Mouse (Mus musculus) heart, postnatal 36 days (tissue): Measurements from ENCODE around the gene Mrps27. TPM values are rescaled to one million over a fixed set of nuclear protein-coding genes. Genes with fewer than 3 reads are reported as not detected.
A peak's percentile ranks its signal among the peaks of the same experiment; 100 is the strongest.

ENCODE experiments used
- DNase-seq, 2 experiments: peaks; one replicate each; pipeline ENCODE4 v3.0.0; 2021 to 2022
- intact Hi-C: fragments of 180-260 bp; cut with DNase I; formaldehyde crosslinking; loops from one replicate; pipeline ENCODE4 v1.15.1; 2025
- total RNA-seq, 2 experiments: library from RNA; stranded (reverse); gene quantifications; 2 replicates each; pipeline ENCODE4 v1.2.3; 2021

The Mrps27 gene
- total RNA-seq, 2 experiments from 2014 or later = 48.2 to 48.8 TPM

DNA sequence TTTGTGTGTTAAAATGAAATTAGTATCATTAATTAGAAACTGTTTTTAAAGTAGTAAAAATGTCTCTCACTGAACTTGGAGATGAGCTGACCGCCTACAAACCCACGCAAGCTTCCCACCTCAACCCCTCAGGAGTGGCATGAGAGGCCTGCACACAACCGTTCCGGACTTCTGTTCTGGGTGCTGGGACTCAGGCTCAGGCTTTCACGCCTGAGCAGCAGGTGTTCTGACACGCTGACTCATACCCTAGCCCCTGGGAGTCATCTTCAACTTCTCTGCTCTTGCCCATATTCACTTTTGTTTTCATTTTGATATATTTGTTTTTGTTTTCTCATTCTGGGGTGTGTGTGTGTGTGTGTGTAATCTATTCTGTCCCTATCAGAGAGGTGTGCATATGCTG is 5.4 kb downstream of the Mrps27 start:
- DNase-seq = no peak
- intact Hi-C loops = loop anchor here (5.0 to 10.0 kb wide), 3 partner anchors 667 to 1305 kb away; partner anchors contain the start of genes Ak6, Bdp1, Mccc2 and Rad17

DNA sequence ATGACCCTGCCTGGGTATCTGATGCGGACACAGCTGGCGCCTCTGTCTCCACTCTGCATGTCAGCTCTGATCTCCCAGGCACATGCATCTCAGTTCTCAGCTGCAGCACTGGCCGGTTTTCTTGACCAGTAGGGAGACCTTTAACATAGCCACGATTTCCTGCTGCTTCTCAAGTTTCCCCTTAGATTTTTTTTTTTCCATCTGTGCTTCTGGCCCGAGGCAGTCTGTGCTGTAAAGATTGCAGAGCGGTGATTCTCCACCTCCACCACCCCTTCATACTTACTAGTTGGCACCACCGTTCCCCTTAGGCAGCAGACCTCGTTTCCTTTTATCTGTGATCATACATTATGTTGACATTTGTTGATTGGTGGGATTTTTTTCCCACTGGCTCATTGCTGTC is 6.6 kb downstream of the Mrps27 start:
- intact Hi-C loops = loop anchor here (5.0 to 10.0 kb wide), 3 partner anchors 666 to 1304 kb away; partner anchors contain the start of genes Ak6, Bdp1, Mccc2 and Rad17

DNA sequence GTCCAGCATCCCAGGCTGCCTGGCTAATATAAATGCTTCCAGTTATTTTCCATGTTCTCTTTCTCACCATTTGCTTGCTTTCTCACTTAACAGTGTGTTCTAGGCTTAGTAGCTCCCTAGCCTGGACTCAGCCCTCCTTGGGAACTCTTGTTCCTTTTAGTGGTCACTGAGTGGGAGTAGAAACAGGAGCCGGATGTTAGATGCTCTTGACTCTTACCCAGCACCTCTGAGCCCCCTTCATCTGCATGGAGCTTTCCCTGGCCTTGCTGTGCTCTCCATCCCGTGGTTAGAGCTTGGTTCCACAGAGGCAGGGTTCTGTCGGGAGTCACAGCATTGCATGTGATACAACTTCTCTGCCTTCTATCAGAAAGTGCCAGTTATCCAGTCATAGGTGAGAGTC is 7.0 kb downstream of the Mrps27 start:
- no peak for DNase-seq
- intact Hi-C loops = loop anchor here (5.0 to 10.0 kb wide), 3 partner anchors 666 to 1303 kb away; partner anchors contain the start of genes Ak6, Bdp1, Mccc2 and Rad17

More for the DNA sequence above, 6.6 kb downstream of the Mrps27 start:
- no peak for DNase-seq

DNA sequence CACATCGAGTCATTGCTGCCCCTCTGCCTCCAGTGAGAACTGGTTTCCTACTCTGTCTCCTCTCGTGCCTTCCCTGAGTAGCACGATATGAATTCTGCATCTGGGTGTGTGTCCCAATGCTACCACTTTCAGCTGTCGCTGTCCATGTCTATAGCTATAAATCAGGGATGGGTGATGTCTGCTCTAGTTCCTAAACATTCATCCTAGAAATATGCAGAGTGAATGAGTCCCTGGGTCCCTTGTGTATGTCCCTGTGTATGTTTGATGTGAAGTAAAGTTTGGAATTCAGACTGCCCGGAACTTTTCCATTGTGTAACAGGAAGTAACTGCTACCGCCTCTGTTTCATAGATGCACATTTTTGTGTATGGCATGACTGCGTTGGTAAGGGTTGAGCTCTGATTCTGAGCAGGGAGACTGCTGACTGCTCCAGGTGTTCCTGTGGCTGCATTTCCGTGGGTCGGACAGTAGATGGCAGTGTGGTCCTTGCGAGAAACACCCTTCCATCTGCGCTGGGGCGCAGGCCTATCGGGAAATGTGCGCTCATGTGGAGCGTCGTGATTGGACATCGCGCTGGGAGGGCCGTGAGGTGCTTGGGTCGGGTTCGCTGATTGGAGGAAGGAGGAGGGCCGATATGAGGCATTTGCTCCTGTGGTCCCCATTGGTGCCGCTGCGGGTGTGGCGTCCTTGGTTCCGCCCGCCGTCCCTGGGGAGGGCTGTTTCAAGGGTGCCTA is 8.3 kb downstream of the Mrps27 start:
- peak; percentile 87 to 90 for DNase-seq
- intact Hi-C loops = loop anchor here (2.0 to 10.0 kb wide), 4 partner anchors 484 to 1302 kb away; partner anchors contain the start of genes Ak6, Bdp1, Mccc2 and Rad17

DNA sequence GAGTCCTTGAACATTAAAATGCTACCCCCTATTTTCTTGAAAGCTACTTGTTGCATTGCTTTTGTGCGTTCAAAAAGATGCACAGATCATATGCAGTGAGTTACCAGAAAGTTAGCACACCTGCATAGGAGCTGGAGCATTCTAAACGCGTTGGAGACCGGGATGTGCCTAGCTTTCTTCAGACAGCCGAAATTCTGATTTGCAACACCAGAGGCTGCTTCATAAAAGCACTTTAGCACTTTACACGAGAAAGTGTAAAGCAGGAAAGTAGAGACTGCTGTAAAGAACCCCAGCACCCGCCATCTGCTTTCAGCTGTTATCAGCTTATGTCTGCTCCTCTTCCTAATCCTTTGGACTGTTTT is 8.9 kb downstream of the Mrps27 start:
- intact Hi-C loops = loop anchor here (2.0 to 10.0 kb wide), 4 partner anchors 483 to 1301 kb away; partner anchors contain the start of genes Ak6, Bdp1, Mccc2 and Rad17
- no peak for DNase-seq

DNA sequence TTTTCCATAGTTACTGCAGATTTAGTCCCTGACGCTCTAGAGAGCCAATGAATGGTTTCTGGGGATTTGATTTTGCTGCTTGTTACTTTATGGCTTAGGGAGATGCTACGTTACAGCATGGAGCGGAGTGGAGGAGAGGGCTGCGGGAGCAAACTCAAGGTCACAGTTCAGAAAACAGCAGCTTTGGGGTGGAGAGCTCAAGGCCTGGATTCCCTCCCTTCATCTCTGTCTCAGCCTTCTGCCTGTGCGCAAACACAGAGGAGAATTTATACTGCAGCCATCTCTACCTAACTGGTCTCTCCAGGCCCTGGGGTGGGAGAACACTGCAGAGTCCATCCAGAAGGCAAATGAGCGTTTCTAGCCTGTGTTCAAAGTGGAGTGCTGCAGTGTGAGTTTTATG is 10.5 kb downstream of the Mrps27 start:
- intact Hi-C loops = loop anchor here (10.0 kb wide), 2 partner anchors 750 to 1300 kb away; partner anchors contain the start of genes Ak6, Bdp1, Rad17 and Serf1
- DNase-seq = no peak

DNA sequence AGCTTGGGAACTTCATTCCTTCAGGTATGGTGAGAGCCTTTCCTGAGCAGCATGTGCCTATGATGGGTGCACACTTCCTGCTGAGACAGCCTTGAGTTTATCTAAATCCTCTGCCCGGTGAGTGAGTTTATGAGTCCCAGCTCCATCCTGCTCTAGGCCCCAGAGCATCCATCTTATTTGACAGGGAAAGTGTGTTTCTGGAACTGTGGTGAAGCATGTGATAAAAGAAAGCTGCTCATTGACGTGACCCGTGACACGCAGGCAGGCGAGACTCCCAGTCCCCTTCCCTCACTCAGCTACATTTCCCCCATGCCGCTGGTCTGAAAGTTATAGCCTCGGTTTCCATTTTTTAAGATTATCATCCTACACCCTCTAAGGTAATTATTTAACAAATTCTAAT is 11.3 kb downstream of the Mrps27 start:
- intact Hi-C loops = loop anchor here (10.0 kb wide), 2 partner anchors 749 to 1299 kb away; partner anchors contain the start of genes Ak6, Bdp1, Rad17 and Serf1

GRCm38 (mm10) chr13:99356428-99357265 is 12.1 kb downstream of the Mrps27 start:
- intact Hi-C loops = loop anchor here (10.0 kb wide), 2 partner anchors 748 to 1298 kb away; partner anchors contain the start of genes Ak6, Bdp1, Rad17 and Serf1

More for the DNA sequence above, 11.3 kb downstream of the Mrps27 start:
- no peak for DNase-seq

GRCm38 (mm10) chr13:99358921-99359320 is 14.3 kb downstream of the Mrps27 start:
- DNase-seq = no peak
- intact Hi-C loops = loop anchor here (10.0 kb wide), 2 partner anchors 746 to 1296 kb away; partner anchors contain the start of genes Ak6, Bdp1, Rad17 and Serf1

More at GRCm38 (mm10) chr13:99356428-99357265, 12.1 kb downstream of the Mrps27 start:
- DNase-seq = no peak

DNA sequence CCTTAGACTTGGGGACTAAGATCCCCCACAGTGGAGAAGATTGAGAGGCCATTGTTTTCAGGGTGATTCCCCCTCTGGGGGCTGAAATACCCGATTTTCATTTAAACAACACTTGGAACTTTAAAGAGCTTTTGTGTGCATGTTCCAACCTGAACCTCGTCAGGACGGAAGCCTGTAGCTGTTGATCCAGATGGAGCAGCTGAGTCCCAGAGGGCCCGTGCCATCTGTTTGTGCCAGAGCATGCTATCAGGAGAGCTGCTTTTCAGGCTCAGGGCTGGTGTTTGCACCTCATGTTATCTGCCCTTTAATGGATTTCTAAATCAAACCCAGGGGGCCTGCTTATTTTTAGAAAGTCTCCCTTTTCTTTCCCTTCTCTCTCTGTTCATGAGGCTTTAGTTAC is 19.3 kb downstream of the Mrps27 start:
- DNase-seq = no peak
- intact Hi-C loops = no loop called here

DNA sequence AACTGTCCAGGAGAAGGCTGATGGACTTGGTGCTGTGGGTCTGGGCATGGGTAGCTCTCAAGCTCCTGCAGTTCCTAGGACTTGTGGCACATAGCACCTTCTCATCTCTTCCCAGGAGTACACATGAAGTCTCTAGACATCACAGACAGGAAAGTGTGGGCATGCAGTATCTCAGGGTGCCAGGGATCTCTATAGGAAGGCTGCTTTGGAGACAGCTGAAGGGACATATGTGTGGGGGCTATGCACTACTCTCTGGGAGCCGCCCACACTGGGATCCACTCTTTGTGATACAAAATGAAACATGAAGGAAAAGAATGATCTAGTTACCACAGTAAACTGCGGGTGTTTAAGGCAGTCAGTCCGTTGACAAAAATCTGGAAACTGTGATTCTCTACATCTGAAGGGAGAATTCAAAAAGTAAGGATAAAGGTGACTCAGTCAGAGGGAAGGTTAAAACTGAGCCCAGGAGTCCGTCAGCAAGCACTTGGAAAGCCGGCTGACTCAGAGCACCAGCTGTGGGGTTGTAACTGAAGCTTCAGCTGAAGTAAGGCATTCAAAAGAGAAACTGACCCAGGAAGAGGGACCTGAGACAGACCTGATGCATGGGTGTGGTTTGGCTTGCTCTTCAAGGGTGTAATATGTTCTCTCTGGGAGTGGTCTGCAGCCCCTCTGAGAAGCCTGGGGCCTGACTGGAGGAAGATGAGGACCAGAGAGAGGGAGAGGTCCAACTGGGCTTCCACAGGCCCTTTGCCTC is 22.0 kb downstream of the Mrps27 start:
- DNase-seq = no peak
- intact Hi-C loops = no loop called here

DNA sequence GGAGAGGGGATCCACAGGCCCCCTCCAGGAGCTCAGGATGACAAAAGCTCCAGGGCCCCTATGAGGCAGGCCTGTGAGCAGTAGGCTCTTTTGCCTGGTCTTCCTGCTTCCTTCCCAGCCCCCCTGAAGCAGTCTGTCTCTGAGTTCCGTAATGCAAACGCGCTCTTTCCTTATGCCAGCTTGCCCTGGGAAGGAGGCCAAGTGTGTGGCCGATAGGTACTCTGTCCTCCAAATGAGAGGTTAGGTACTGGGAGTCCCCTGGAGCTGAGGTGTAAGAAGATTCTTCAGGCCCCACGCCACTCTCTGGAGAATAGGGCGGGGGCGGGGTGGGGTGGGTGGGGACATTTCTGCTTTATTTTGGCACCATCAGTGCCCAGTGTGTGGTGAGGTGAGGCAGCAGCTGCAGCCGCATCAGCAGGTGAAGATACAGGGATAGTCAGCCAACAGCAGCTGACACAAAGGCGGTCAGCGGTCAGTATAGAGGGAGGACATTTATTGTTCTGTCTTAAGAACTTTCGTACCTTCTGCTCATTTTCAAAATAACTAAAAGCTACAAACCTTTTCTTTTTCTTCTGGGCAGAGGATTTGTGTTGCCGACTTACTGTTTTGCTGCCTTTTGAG is 23.1 kb downstream of the Mrps27 start:
- intact Hi-C loops = no loop called here
- DNase-seq = no peak

GRCm38 (mm10) chr13:99369103-99369502 is 24.5 kb downstream of the Mrps27 start:
- intact Hi-C loops = no loop called here
- no peak for DNase-seq

- no peak for DNase-seq
- intact Hi-C loops = loop anchor here (10.0 kb wide), 1 partner anchor 114 kb away; no protein-coding TSS in a partner anchor
These were observed 26.7 kb downstream of the Mrps27 start for GRCm38 (mm10) chr13:99371285-99371684.

DNA sequence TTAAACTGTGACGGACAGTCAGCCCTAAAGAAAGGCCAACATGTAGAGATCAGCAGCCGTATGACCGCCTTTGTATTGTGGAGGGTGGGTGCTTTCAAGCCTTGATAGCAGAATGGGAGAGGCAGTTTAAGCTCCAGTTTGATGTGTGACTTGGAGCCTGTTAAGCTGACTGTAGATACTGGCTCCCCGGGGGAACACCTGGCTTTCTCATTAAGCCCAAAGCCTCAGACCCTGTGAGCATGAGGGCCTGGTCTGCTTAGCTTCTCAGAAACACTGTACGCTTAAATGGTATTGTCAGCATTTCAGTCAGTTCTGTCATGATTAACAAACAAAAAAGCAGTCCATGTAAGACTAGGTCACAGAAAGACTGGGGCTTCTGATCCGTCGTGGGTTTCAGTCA is 29.1 kb downstream of the Mrps27 start:
- no peak for DNase-seq
- intact Hi-C loops = loop anchor here (2.0 to 10.0 kb wide), 3 partner anchors 47 to 465 kb away; no protein-coding TSS in a partner anchor

DNA sequence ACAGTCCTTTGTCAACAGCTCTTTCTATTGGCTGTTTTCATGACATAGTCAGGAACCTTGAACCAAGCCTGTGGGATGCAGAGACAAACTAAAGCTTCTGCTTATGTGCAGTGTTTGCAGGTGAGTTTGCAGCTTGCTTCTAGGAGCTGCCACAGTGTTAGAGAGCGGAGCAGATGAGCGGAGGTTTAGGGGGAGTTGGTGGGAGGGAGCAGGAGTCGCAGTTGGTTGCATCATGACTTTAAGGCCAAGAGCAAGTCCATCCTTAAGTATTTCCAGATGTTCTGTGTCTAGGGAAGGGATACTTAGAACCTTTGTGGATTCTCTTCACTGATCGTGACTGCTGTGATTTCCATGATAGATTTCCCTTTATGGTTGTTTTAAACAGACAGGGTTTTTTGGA is 29.6 kb downstream of the Mrps27 start:
- DNase-seq = no peak
- intact Hi-C loops = loop anchor here (2.0 to 10.0 kb wide), 3 partner anchors 47 to 465 kb away; no protein-coding TSS in a partner anchor

DNA sequence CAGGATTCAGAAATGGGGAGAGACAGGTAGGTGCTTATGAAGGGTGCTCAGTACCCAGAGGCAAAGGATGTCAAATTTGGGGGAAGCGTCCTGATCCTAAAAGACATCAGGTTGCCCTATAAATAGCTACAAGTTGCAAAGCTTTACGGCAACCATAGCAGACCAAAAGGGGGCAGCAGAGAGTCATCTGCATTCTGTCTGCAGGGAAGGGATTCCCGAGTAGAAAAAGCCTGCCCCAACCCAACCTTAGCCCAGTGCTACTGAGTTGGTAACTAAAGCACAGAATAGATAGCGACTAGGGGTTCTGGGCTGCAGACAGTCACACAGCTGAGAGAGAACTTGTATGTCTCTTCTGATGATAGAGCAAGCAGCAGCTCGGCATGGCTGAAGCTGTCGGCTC is 31.0 kb downstream of the Mrps27 start:
- DNase-seq = peak; percentile 82 to 86
- intact Hi-C loops = loop anchor here (1.0 to 10.0 kb wide), 6 partner anchors 37 to 463 kb away; no protein-coding TSS in a partner anchor

DNA sequence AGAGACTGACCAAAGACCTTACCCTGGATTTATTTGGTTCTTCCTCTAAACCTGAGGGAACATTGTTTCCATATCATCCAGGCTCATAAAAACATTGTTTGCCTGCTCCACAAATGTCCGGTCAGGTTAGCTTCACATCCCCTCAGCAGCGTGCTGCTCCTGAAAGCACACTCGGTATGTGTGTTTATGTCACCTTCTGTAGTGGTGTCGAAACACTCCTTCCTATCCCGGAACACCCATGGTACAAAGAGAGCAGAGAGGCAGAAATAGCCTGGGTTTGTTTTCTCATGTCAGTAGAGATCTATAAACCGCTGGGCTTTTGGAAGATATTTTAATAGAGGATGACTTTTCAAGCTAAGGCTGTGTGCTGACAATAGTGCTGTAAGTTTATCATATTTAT is 32.5 kb downstream of the Mrps27 start:
- intact Hi-C loops = loop anchor here (5.0 to 10.0 kb wide), 3 partner anchors 35 to 230 kb away; no protein-coding TSS in a partner anchor
- DNase-seq = no peak

DNA sequence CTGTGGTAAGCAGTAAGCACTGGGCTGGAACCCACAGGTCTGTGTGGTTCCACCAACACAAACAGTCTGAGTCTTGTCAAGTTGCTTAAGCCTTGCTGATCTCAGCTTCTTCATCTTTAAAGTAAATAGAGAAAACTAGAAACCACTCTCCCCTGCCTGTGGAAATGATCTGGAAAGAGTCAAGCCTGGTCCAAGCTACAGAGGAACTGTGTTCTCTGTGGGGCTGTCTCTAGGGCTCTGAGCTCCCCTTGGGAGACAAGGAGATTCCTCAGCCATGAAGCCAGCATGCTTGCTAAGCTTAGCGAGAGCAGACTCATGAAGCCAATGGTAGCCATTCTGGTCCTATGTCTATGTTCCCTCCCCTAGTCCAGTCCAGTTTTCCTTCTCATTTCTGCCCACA is 33.6 kb downstream of the Mrps27 start:
- no peak for DNase-seq

More for the DNA sequence above, 33.6 kb downstream of the Mrps27 start:
- intact Hi-C loops = loop anchor here (5.0 to 10.0 kb wide), 3 partner anchors 34 to 229 kb away; no protein-coding TSS in a partner anchor
